ENCODE assay signal across 20 mouse cellular contexts in genomic region chr3:121442288-121442687, GRCm38 (mm10). TPM values are rescaled to one million over a fixed set of nuclear protein-coding genes. Genes with fewer than 3 reads are reported as not detected.
DNase-seq lines count a peak whose midpoint lies in the region; ATAC-seq and TF ChIP-seq lines count a peak whose summit lies in the region.
"Had no signal": no experiment of that assay in that cellular context is flagged by ENCODE, and none has a peak within 500 bp of the region (broad histone marks: within the 10 kb centered on the region; RNA-seq: fewer than 3 reads in every experiment).

No protein-coding gene starts in this region.

- TF ChIP-seq POLR2A in CH12.LX (IDR thresholded peaks at IDR 0.05; ENCODE audit: low read depth, low read length), result no peak

- in situ Hi-C loops in CH12.LX (cut with MboI; ENCODE audit: low pct_ligation_motif_present, low pct_unique_long_range_greater_than_20kb, low sequenced_read_pairs), result loop anchor here (5.0 kb wide), 1 partner anchor 50 kb away; no protein-coding TSS in a partner anchor

- intact Hi-C loops in heart, postnatal 25 days (cut with DNase I), result no loop called here

- TF ChIP-seq EP300 in CH12.LX (IDR thresholded peaks at IDR 0.05; ENCODE audit: low read length), result no peak

- no peak for TF ChIP-seq CTCF in CH12.LX (conservative IDR thresholded peaks at IDR 0.05 in 1 of 2, IDR thresholded peaks at IDR 0.05 in 1 of 2; ENCODE audit: low read depth in 2 of 2, low read length in 2 of 2)

- peaks cover 20% of the 10 kb centered on the region; the same call in 1 of the 2 replicates for H3K36me3 ChIP-seq in kidney, embryonic 14.5 days (ENCODE audit: control insufficient read depth, insufficient read depth, low read length)
- peaks cover 0 to 19% of the 10 kb centered on the region in 2 experiments for H3K36me3 ChIP-seq in CH12.LX (replicated peaks in 1 of 2; ENCODE audit: control insufficient read depth in 1 of 2, insufficient read depth in 1 of 2, low read length in 1 of 2)
- H3K36me3 ChIP-seq in midbrain, embryonic 13.5 days, result peaks cover 42% of the 10 kb centered on the region
- H3K36me3 ChIP-seq: G1E had no signal

- no peaks in the 10 kb centered on the region for H3K27me3 ChIP-seq in kidney, embryonic 14.5 days (ENCODE audit: control insufficient read depth, insufficient read depth, low read length)
- H3K27me3 ChIP-seq in CH12.LX (replicated peaks), result no peaks in the 10 kb centered on the region
- H3K27me3 ChIP-seq in midbrain, embryonic 13.5 days, result no peaks in the 10 kb centered on the region
- H3K27me3 ChIP-seq: liver, embryonic 13.5 days; neural tube, embryonic 15.5 days had no signal

- no peak for ATAC-seq in kidney, embryonic 14.5 days (ENCODE audit: low FRiP score, low TSS enrichment)
- peak; percentile 32; the same call in 1 of the 2 replicates for ATAC-seq in megakaryocyte progenitor cell, adult 5-6 weeks (replicated peaks; ENCODE audit: poor library complexity)
- ATAC-seq in midbrain, embryonic 13.5 days, result no peak
- ATAC-seq: inflammation-experienced regulatory T-cells, adult 6 months had no signal

- 87% methylated on average over 5 of the region's 5 CpGs for WGBS in kidney, embryonic 14.5 days
- 98% methylated on average over 5 of the region's 5 CpGs for WGBS in midbrain, embryonic 13.5 days

- H3K4me3 ChIP-seq in kidney, embryonic 14.5 days (ENCODE audit: low read length), result no peak overlapping the region
- H3K4me3 ChIP-seq in CH12.LX (replicated peaks in 1 of 3; ENCODE audit: low read depth in 2 of 3, low read length in 2 of 3, poor library complexity in 1 of 3), result no peak overlapping the region
- H3K4me3 ChIP-seq in midbrain, embryonic 13.5 days (replicated peaks), result no peak overlapping the region
- H3K4me3 ChIP-seq: liver, embryonic 13.5 days; midbrain, embryonic 10.5 days; neural tube, embryonic 15.5 days had no signal

- no peaks in the 10 kb centered on the region; the same call in 1 of the 2 replicates for H3K9me3 ChIP-seq in kidney, embryonic 14.5 days (ENCODE audit: control insufficient read depth, low read length)
- no peaks in the 10 kb centered on the region for H3K9me3 ChIP-seq in CH12.LX (replicated peaks; ENCODE audit: low read length)
- peaks cover 4% of the 10 kb centered on the region; the same call in 1 of the 2 replicates for H3K9me3 ChIP-seq in midbrain, embryonic 13.5 days
- H3K9me3 ChIP-seq: G1E; liver, embryonic 13.5 days; neural tube, embryonic 15.5 days had no signal

- H3K27ac ChIP-seq in kidney, embryonic 14.5 days (ENCODE audit: low read depth, low read length), result no peak overlapping the region
- no peak overlapping the region for H3K27ac ChIP-seq in CH12.LX (ENCODE audit: insufficient read depth, low read depth)
- no peak overlapping the region for H3K27ac ChIP-seq in midbrain, embryonic 13.5 days
- H3K27ac ChIP-seq: liver, embryonic 13.5 days; midbrain, embryonic 10.5 days; neural tube, embryonic 15.5 days had no signal

- H3K9ac ChIP-seq in kidney, embryonic 14.5 days (ENCODE audit: low read depth, low read length), result no peak overlapping the region
- no peak overlapping the region for H3K9ac ChIP-seq in CH12.LX (ENCODE audit: insufficient read depth, low read depth)
- no peak overlapping the region for H3K9ac ChIP-seq in midbrain, embryonic 13.5 days (replicated peaks)
- H3K9ac ChIP-seq: liver, embryonic 13.5 days; neural tube, embryonic 15.5 days had no signal

- no peaks in the 10 kb centered on the region for H3K79me2 ChIP-seq in CH12.LX (replicated peaks; ENCODE audit: control insufficient read depth, extremely low read depth, insufficient read depth, poor library complexity, severe bottlenecking)

- no peak overlapping the region for H3K4me2 ChIP-seq in kidney, embryonic 14.5 days (replicated peaks; ENCODE audit: low read depth, low read length)
- H3K4me2 ChIP-seq in CH12.LX (ENCODE audit: insufficient read depth, low read depth, poor library complexity, severe bottlenecking), result no peak overlapping the region
- H3K4me2 ChIP-seq in midbrain, embryonic 13.5 days (replicated peaks), result no peak overlapping the region
- H3K4me2 ChIP-seq: liver, embryonic 13.5 days; neural tube, embryonic 15.5 days had no signal

- dilution Hi-C loops in CH12.LX (cut with MboI; ENCODE audit: extremely low pct_ligation_motif_present, extremely low pct_unique_long_range_greater_than_20kb, low sequenced_read_pairs), result no loop called here

- peak; percentile 33 to 57 for DNase-seq in heart, adult 18-20 months
- no peak for DNase-seq in heart, postnatal 25 days (ENCODE audit: low spot score)
- DNase-seq in kidney, adult 9 months, result peak; percentile 43
- peak; percentile 17 for DNase-seq in CH12.LX (ENCODE audit: extremely low read depth)
- no peak for DNase-seq in left cerebral cortex, adult 9 months (ENCODE audit: low spot score in 2 of 2)
- DNase-seq: cerebellum, adult 9-11 months; gastrocnemius, postnatal 36 days; left cerebral cortex, postnatal 4 days; liver, embryonic 13.5 days; lung, postnatal 14 days; retina, postnatal 1 day; right cerebral cortex, postnatal 4 days; thymus, postnatal 4 days had no signal

- H3K4me1 ChIP-seq in kidney, embryonic 14.5 days (ENCODE audit: control insufficient read depth, insufficient read depth, low read length), result peaks cover 49% of the 10 kb centered on the region
- H3K4me1 ChIP-seq in CH12.LX (ENCODE audit: control insufficient read depth in 1 of 2, insufficient read depth in 2 of 2), result peaks cover 7 to 55% of the 10 kb centered on the region in 2 experiments; a peak in 3 of 4 replicates
- H3K4me1 ChIP-seq in midbrain, embryonic 13.5 days (replicated peaks), result peaks cover 36% of the 10 kb centered on the region

- TF ChIP-seq RAD21 in CH12.LX (IDR thresholded peaks at IDR 0.05; ENCODE audit: low read depth, low read length), result no peak

TF ChIP-seq in CH12.LX, 34 proteins besides CTCF, POLR2A, EP300 and RAD21:
- TF ChIP-seq CHD1 (IDR thresholded peaks at IDR 0.05; ENCODE audit: low read depth, low read length), result no peak
- no peak for TF ChIP-seq USF2 (conservative IDR thresholded peaks at IDR 0.05; ENCODE audit: low read depth, low read length)
- no peak for TF ChIP-seq MYC (IDR thresholded peaks at IDR 0.05; ENCODE audit: low read depth, low read length)
- no peak for TF ChIP-seq RCOR1 (conservative IDR thresholded peaks at IDR 0.05; ENCODE audit: low read depth, low read length)
- no peak for TF ChIP-seq MAZ (IDR thresholded peaks at IDR 0.05; ENCODE audit: low read depth, low read length)
- no peak for TF ChIP-seq SIN3A (IDR thresholded peaks at IDR 0.05; ENCODE audit: low read length)
- TF ChIP-seq TBP (conservative IDR thresholded peaks at IDR 0.05; ENCODE audit: low read depth, low read length), result no peak
- no peak for TF ChIP-seq SMC3 (IDR thresholded peaks at IDR 0.05; ENCODE audit: low read depth, low read length)
- TF ChIP-seq ZMIZ1 (IDR thresholded peaks at IDR 0.05; ENCODE audit: low read depth, low read length), result no peak
- no peak for TF ChIP-seq BHLHE40 (IDR thresholded peaks at IDR 0.05; ENCODE audit: low read depth, low read length)
- no peak for TF ChIP-seq USF1 (IDR thresholded peaks at IDR 0.05; ENCODE audit: low read depth, low read length)
- TF ChIP-seq MAX (IDR thresholded peaks at IDR 0.05; ENCODE audit: low read length), result no peak
- TF ChIP-seq NRF1 (IDR thresholded peaks at IDR 0.05; ENCODE audit: low read depth, low read length), result no peak
- no peak for TF ChIP-seq CHD2 (IDR thresholded peaks at IDR 0.05; ENCODE audit: low read length)

RNA-seq across cellular contexts. Expression of gene Cnn3, which starts 16.0 kb away (rescaled TPM):
- 10 to 100 TPM; 37.4 to 41.5 TPM for total RNA-seq in heart, adult 18-20 months (2021)
- 10 to 100 TPM; 41.8 to 48.6 TPM for total RNA-seq in heart, postnatal 25 days (2021)
- 570 and 666 TPM in 2 replicates for polyA plus RNA-seq in kidney, embryonic 14.5 days (2014; fragmentation: Nextera tagmentation; extraction: Ambion mirVana)
- 9.5 and 12.5 TPM in 2 replicates for total RNA-seq in CH12.LX (2012; rRNA removed)
- 46.4 and 48.3 TPM in 2 replicates for total RNA-seq in CH12.LX (2014; rRNA removed)
- 50.4 and 58.5 TPM in 2 replicates for polyA plus RNA-seq in CH12.LX (2012; ENCODE audit: insufficient read length, low read depth)
- total RNA-seq in megakaryocyte progenitor cell, adult 5-6 weeks (2015), result 38.8 and 43.0 TPM in 2 replicates
- 21.2 and 28.5 TPM in 2 replicates for total RNA-seq in megakaryocyte progenitor cell, adult 5-6 weeks (2017)
- 703 and 728 TPM in 2 replicates for polyA plus RNA-seq in midbrain, embryonic 13.5 days (2015; fragmentation: Nextera tagmentation; extraction: Ambion mirVana)
- polyA plus RNA-seq: G1E had no signal

Comparison
In these comparisons a context has a peak if more than half of its experiments do, and no peak if none do; other contexts are left out.
1. DNase-seq: peak in heart, adult 18-20 months (2 of 2), kidney, adult 9 months (single experiment) and CH12.LX (single experiment); none in heart, postnatal 25 days (single experiment) and left cerebral cortex, adult 9 months (0 of 2).